Mouse (Mus musculus): ENCODE data around the gene Sec14l4. TPM values are rescaled to one million over a fixed set of nuclear protein-coding genes. Genes with fewer than 3 reads are reported as not detected.
"Not testable (repeated sequence)": the region's sequence is repeated elsewhere in the genome, so short reads cannot be mapped to it uniquely, and the experiment has no call there.

Sec14l4 gene
- not detected for total RNA-seq (2021)
- long read RNA-seq, experiment 1: 0 reads
- long read RNA-seq, experiment 2: 0 reads

- intact Hi-C loops (cut with DNase I): no loop called here
- DNase-seq: no peak
Observed at GRCm38 (mm10) chr11:4031126-4031941, at the start of gene Sec14l4. Gene Sec14l4 (plus strand): TSS chr11:4031462.

- intact Hi-C loops (cut with DNase I): no loop called here
- no peak for DNase-seq
Observed at GRCm38 (mm10) chr11:3981536-3981935, 49.7 kb upstream of the Sec14l4 start.

GRCm38 (mm10) chr11:3982275-3983209 lies 48.7 kb upstream of the Sec14l4 start:
- DNase-seq: no peak
- intact Hi-C loops (cut with DNase I): no loop called here

- intact Hi-C loops (cut with DNase I): no loop called here
- no peak for DNase-seq
Observed at GRCm38 (mm10) chr11:3983291-3983862, 47.9 kb upstream of the Sec14l4 start, which contains the start of gene Gal3st1. Gene Gal3st1 (plus strand): TSS chr11:3983636.

GRCm38 (mm10) chr11:3983863-3984745 lies 47.2 kb upstream of the Sec14l4 start:
- intact Hi-C loops (cut with DNase I): no loop called here
- DNase-seq: no peak

- intact Hi-C loops (cut with DNase I): no loop called here
- no peak for DNase-seq
Observed at GRCm38 (mm10) chr11:3989748-3990147, 41.5 kb upstream of the Sec14l4 start.

GRCm38 (mm10) chr11:3993132-3993531 lies 38.1 kb upstream of the Sec14l4 start:
- DNase-seq: no peak
- intact Hi-C loops (cut with DNase I): no loop called here

- intact Hi-C loops (cut with DNase I): no loop called here
- no peak for DNase-seq
Observed at GRCm38 (mm10) chr11:3993914-3994313, 37.3 kb upstream of the Sec14l4 start.

- intact Hi-C loops (cut with DNase I): no loop called here
- no peak for DNase-seq
Observed at GRCm38 (mm10) chr11:3995511-3995910, 35.8 kb upstream of the Sec14l4 start.

- intact Hi-C loops (cut with DNase I): no loop called here
- no peak for DNase-seq
Observed at GRCm38 (mm10) chr11:3996840-3997239, 34.4 kb upstream of the Sec14l4 start.

- intact Hi-C loops (cut with DNase I): no loop called here
- DNase-seq: no peak
Observed at GRCm38 (mm10) chr11:3997978-3998720, 33.1 kb upstream of the Sec14l4 start.

GRCm38 (mm10) chr11:3999547-3999946 lies 31.7 kb upstream of the Sec14l4 start:
- intact Hi-C loops (cut with DNase I): no loop called here
- no peak for DNase-seq

- DNase-seq: peak in 1 of 2 experiments; percentile 21
- intact Hi-C loops (cut with DNase I): loop anchor here (1.0 kb wide), 1 partner anchor 82 kb away; no protein-coding TSS in a partner anchor
Observed at GRCm38 (mm10) chr11:4001603-4002002, 29.7 kb upstream of the Sec14l4 start.

GRCm38 (mm10) chr11:4005220-4005805 lies 25.9 kb upstream of the Sec14l4 start:
- intact Hi-C loops (cut with DNase I): no loop called here
- DNase-seq: no peak

GRCm38 (mm10) chr11:4006462-4006861 lies 24.8 kb upstream of the Sec14l4 start:
- no peak for DNase-seq
- intact Hi-C loops (cut with DNase I): no loop called here

GRCm38 (mm10) chr11:4012616-4013015 lies 18.6 kb upstream of the Sec14l4 start:
- DNase-seq: no peak
- intact Hi-C loops (cut with DNase I): no loop called here

- DNase-seq; intact Hi-C loops (cut with DNase I): not testable (repeated sequence)
Observed at GRCm38 (mm10) chr11:4015796-4016195, 15.5 kb upstream of the Sec14l4 start.

- DNase-seq; intact Hi-C loops (cut with DNase I): not testable (repeated sequence)
Observed at GRCm38 (mm10) chr11:4022111-4022510, 9.2 kb upstream of the Sec14l4 start.

- DNase-seq: no peak
- intact Hi-C loops (cut with DNase I): no loop called here
Observed at GRCm38 (mm10) chr11:4023321-4023720, 7.9 kb upstream of the Sec14l4 start.

All from gastrocnemius, postnatal 36 days (tissue).